Mouse (Mus musculus) liver, embryonic 12.5 days (tissue): ENCODE measurements around the gene Suclg2. TPM values are rescaled to one million over a fixed set of nuclear protein-coding genes. Genes with fewer than 3 reads are reported as not detected.

ENCODE experiments used
- ATAC-seq: fragments of 200-750 bp; cut with Nextera tagmentation; 2 replicates; pipeline ENCODE4 v1.8.0; 2017; ENCODE audit warnings: moderate number of reproducible peaks, mild to moderate bottlenecking, moderate library complexity
- H3K27ac ChIP-seq: fragments of 300-500 bp; sonication (generic); 2 replicates; pipeline ENCODE4 v1.5.1; 2016; ENCODE audit warnings: mild to moderate bottlenecking
- H3K27me3 ChIP-seq: fragments of 300-500 bp; sonication (generic); replicated peaks from 2 replicates; pipeline ENCODE4 v1.6.1; 2016; ENCODE audit warnings: mild to moderate bottlenecking, moderate library complexity
- H3K36me3 ChIP-seq: fragments of 300-500 bp; sonication (generic); 2 replicates; pipeline ENCODE4 v1.6.1; 2016; ENCODE audit warnings: mild to moderate bottlenecking, moderate library complexity
- H3K4me1 ChIP-seq: fragments of 300-500 bp; sonication (generic); 2 replicates; pipeline ENCODE4 v1.6.1; 2016
- H3K4me2 ChIP-seq: fragments of 300-500 bp; sonication (generic); 2 replicates; pipeline ENCODE4 v1.6.1; 2016; ENCODE audit warnings: mild to moderate bottlenecking, moderate library complexity
- H3K4me3 ChIP-seq: fragments of 300-500 bp; sonication (generic); 2 replicates; pipeline ENCODE4 v1.5.1; 2016; ENCODE audit warnings: mild to moderate bottlenecking, moderate library complexity
- H3K9ac ChIP-seq: fragments of 300-500 bp; sonication (generic); 2 replicates; pipeline ENCODE4 v1.6.1; 2016; ENCODE audit warnings: mild to moderate bottlenecking, moderate library complexity
- H3K9me3 ChIP-seq: fragments of 300-500 bp; sonication (generic); replicated peaks from 2 replicates; pipeline ENCODE4 v1.6.1; 2016; ENCODE audit warnings: mild to moderate bottlenecking, moderate library complexity
- WGBS: fragments of 180-500 bp; shearing (Covaris S2); methylation state at CpG from one replicate; pipeline ENCODE4 v1.1.7; 2016; ENCODE audit not compliant: insufficient replicate concordance; 5-methylcytosine and 5-hydroxymethylcytosine counted together
- polyA plus RNA-seq: library from polyadenylated mRNA; unstranded; fragments of >200 nt; fragmentation: Nextera tagmentation; extraction: Ambion mirVana; gene quantifications from 2 replicates; pipeline ENCODE4 v1.2.1, GENCODE M21; 2016

Suclg2 gene
- polyA plus RNA-seq, 1 experiment from 2014 or later = 47.7 TPM

- ATAC-seq = no peak
- Histone ChIP-seq H3K4me1 (peaks cover 35% of the 10 kb centered on the region), H3K36me3 (peaks cover 4% of the 10 kb centered on the region; the same call in 1 of the 2 replicates), H3K4me3 (no peak overlapping the region), H3K4me2 (no peak overlapping the region), H3K27ac (no peak overlapping the region), H3K9ac (no peak overlapping the region), H3K9me3 (no peaks in the 10 kb centered on the region), H3K27me3 (no peaks in the 10 kb centered on the region)
- WGBS = 49% methylated on average over 3 of the region's 6 CpGs
These were observed 20.0 kb downstream of the Suclg2 start for GRCm38 (mm10) chr6:95698536-95699162.

- Histone ChIP-seq H3K4me1 (peaks cover 27% of the 10 kb centered on the region), H3K27ac (no peak overlapping the region), H3K4me3 (no peak overlapping the region), H3K27me3 (no peaks in the 10 kb centered on the region), H3K4me2 (no peak overlapping the region), H3K9me3 (no peaks in the 10 kb centered on the region), H3K36me3 (no peaks in the 10 kb centered on the region), H3K9ac (no peak overlapping the region)
- 73% methylated on average over 4 of the region's 4 CpGs for WGBS
- ATAC-seq = peak; percentile 46; the same call in 1 of the 2 replicates
These were observed 23.7 kb downstream of the Suclg2 start for GRCm38 (mm10) chr6:95694910-95695309.

DNA sequence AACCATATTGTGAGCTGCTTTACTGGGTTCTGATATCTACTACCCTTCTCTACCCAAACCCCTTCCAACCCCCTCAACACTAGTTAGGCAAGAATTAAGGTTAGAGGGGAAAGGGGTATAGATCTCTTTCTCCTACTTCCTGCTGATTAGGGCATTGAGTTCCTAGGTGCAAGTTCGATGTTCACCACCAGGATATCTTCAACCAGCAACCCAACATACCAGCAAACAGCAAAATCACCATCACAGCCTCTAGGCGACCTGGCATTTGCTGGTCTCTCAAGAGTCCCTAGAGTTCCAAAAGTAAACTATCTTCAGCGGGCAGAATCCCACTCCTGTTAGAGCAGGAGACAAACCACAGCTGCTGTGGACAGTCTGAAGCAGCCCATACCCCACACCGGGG lies 33.4 kb downstream of the Suclg2 start:
- peaks cover 10% of the 10 kb centered on the region; the same call in 1 of the 2 replicates for H3K4me1 ChIP-seq
- no peaks in the 10 kb centered on the region for H3K27me3 ChIP-seq
- WGBS = 51% methylated on average over 4 of the region's 4 CpGs
- H3K36me3 ChIP-seq = no peaks in the 10 kb centered on the region
- H3K4me3 ChIP-seq = no peak overlapping the region
- no peak overlapping the region for H3K9ac ChIP-seq
- no peak overlapping the region for H3K27ac ChIP-seq
- H3K9me3 ChIP-seq = no peaks in the 10 kb centered on the region
- no peak for ATAC-seq
- H3K4me2 ChIP-seq = no peak overlapping the region

DNA sequence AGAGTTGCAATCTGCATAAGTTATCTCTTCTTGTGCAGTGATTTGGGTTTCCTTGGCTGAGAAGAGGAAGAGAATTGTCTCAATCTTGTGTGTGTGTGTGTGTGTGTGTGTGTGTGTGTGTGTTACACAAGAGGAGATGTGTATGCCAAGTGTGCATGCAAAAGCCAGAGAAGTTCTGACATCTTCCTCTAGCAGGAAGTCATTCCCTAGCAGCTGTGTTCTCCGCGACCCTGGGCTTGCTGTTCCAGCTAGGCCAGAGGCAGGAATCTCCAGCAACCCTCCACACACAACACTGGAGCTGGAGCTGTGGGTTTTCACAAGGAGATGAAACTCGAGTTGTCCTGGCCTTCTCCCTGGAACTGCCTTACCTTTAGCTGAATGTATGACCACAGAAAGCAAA lies 38.9 kb downstream of the Suclg2 start:
- Histone ChIP-seq H3K27ac (no peak overlapping the region), H3K9me3 (no peaks in the 10 kb centered on the region), H3K9ac (no peak overlapping the region), H3K4me1 (peaks cover 35% of the 10 kb centered on the region), H3K36me3 (0 out of 2 replicates have a peak, but pooled peaks cover 6% of the 10 kb centered on the region), H3K4me3 (no peak overlapping the region), H3K27me3 (no peaks in the 10 kb centered on the region), H3K4me2 (no peak overlapping the region)
- 52% methylated on average over 3 of the region's 3 CpGs for WGBS
- no peak for ATAC-seq

DNA sequence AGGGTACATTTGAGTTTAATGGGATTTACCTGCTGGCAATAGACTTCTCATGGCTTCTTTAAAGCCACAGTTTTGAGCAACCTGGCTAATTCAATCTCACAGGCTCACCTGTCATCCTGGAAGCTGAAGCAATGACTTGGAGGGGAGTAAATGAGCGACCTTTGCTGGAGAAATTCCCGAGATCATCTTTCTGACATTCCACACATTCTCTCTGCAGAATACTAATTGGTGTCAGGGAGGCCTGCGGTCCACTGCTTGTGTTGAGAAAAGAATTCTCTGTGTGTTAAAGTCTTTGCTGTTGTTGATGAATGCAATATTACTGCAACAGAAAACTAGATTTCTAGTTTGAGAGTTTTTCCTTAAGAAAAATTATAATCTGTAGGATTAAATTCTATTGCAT lies 39.3 kb downstream of the Suclg2 start:
- WGBS = 61% methylated on average over 3 of the region's 3 CpGs
- Histone ChIP-seq H3K9ac (no peak overlapping the region), H3K36me3 (0 out of 2 replicates have a peak, but pooled peaks cover 6% of the 10 kb centered on the region), H3K27me3 (no peaks in the 10 kb centered on the region), H3K4me2 (no peak overlapping the region), H3K9me3 (no peaks in the 10 kb centered on the region), H3K4me1 (peaks cover 35% of the 10 kb centered on the region), H3K4me3 (no peak overlapping the region), H3K27ac (no peak overlapping the region)
- no peak for ATAC-seq

DNA sequence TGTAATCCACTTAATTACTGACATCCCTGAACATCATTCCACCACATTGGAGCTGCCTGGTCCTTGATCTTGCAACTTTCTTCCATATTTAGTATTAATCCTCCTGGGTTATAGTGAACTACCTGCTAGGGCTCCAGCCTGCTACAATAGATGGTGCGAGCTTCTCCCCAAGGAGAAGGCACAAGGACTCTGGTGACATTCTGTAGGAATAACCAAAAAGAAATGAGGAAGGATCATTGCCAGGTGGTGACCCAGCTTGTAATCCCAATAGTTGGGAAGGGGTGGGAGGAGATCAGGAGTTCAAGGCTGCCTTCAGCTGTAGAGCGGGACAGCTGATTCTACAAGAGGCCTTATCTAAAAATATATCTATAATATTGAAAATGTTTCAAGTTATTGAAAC lies 41.6 kb downstream of the Suclg2 start:
- H3K27me3 ChIP-seq = no peaks in the 10 kb centered on the region
- H3K27ac ChIP-seq = no peak overlapping the region

DNA sequence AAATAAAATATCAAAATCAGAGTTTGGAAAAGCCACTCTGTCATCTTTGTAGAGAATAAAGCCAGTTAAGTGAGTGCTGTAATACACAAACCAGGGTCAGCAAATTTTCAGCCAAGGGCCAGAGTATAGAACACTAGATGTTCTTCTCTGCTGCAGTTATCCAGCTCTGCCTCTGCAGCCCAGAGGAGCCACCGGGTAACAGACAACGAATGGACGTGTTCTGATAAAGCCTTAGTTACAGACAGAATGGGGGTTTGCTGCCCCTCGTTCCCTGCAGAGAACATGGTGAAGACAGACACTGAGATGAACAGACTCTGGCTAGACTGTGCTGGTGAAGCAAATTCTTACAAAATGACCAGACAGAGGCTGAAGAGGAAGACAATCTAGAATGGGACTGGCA lies 42.2 kb downstream of the Suclg2 start:
- peaks cover 14% of the 10 kb centered on the region for H3K36me3 ChIP-seq
- ATAC-seq = 0 out of 2 replicates have a peak, but pooled peaks have one; percentile 40
- H3K9me3 ChIP-seq = no peaks in the 10 kb centered on the region
- H3K27ac ChIP-seq = no peak overlapping the region
- no peak overlapping the region for H3K4me2 ChIP-seq
- no peak overlapping the region for H3K4me3 ChIP-seq
- no peaks in the 10 kb centered on the region for H3K27me3 ChIP-seq
- H3K4me1 ChIP-seq = peaks cover 25% of the 10 kb centered on the region
- WGBS = 19% methylated on average over 4 of the region's 4 CpGs
- no peak overlapping the region for H3K9ac ChIP-seq

More for the DNA sequence above, 41.6 kb downstream of the Suclg2 start:
- Histone ChIP-seq H3K36me3 (peaks cover 10% of the 10 kb centered on the region; the same call in 1 of the 2 replicates), H3K4me2 (no peak overlapping the region), H3K4me3 (no peak overlapping the region), H3K9me3 (no peaks in the 10 kb centered on the region), H3K9ac (no peak overlapping the region), H3K4me1 (peaks cover 29% of the 10 kb centered on the region)
- ATAC-seq = no peak
- 81% methylated on average over 2 of the region's 2 CpGs for WGBS

DNA sequence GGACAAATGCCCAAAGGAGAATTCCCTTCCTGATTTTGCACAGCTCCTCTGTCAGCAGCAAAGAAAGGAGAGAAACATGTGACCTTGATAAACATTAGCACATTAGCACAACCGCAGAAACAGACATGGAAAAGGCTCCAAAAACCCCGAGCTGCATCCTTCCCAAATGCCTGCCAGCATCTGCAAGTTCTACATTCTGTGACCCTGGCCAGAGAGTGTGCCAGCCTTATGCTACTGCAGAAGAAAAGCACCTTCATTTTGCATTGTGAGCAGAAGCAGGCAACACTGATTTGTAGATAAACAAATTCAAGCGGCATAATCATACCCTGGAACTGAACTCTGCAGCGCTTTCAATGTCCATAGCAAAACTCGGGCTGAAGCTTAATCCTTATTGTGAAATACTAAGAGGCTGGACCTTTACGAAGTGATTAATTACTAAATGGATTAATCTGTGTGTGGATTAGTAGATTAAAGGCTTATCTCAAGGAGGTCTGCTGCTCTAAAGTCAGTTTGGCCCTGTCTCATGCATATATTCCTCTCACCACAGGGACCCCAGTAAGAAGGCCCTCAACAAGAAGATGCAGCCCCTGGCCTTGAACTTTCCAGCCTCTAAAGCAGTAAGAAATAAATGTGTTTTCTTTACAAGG lies 43.4 kb downstream of the Suclg2 start:
- H3K4me1 ChIP-seq = peaks cover 25% of the 10 kb centered on the region
- no peaks in the 10 kb centered on the region for H3K9me3 ChIP-seq
- H3K9ac ChIP-seq = no peak overlapping the region
- H3K27ac ChIP-seq = no peak overlapping the region
- 58% methylated on average over 6 of the region's 6 CpGs for WGBS
- no peak overlapping the region for H3K4me2 ChIP-seq
- H3K27me3 ChIP-seq = no peaks in the 10 kb centered on the region
- no peak for ATAC-seq
- H3K4me3 ChIP-seq = no peak overlapping the region
- H3K36me3 ChIP-seq = peaks cover 18% of the 10 kb centered on the region

DNA sequence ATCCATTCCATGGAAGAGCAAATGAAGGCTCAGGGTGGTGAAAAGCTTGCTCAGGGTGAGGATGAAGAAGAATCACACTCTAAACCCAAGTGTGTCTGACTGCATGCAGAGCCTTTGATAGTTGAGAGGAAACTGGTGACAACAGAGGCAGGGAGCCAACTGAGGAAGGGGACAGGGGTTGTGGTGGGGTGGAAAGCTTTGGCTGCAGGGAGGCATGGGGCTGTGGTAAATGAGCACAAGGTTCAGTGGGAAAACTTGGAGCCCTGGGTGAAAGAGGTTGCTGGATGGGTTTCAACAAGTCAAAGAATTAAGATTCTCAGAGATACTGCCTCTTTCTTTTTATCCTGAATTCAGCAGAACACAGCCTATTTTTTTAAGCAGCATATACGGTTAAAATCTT lies 43.9 kb downstream of the Suclg2 start:
- ATAC-seq = no peak
- 69% methylated on average over 1 of the region's 1 CpGs for WGBS
- Histone ChIP-seq H3K27ac (no peak overlapping the region), H3K4me3 (no peak overlapping the region), H3K9ac (no peak overlapping the region), H3K27me3 (no peaks in the 10 kb centered on the region), H3K9me3 (no peaks in the 10 kb centered on the region), H3K4me1 (peaks cover 25% of the 10 kb centered on the region), H3K36me3 (peaks cover 14% of the 10 kb centered on the region), H3K4me2 (no peak overlapping the region)

DNA sequence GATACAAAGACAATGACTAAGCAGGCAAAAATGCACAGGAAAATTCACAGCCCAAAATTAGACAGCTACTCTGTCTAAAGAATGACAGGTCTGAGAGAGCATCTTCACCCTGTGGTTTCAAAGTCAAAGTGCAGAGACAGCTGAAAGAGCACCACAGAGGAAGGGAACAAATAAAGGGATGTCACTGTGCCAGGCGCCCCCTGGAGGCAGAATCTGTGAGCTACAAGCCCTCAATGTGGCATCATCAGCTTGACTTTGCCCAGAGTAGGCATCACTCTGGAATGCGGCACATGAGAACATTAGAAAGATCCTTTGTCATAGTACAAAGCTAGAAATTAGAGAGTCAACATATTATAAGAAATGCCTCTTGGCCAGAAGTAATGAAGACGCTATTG lies 49.3 kb downstream of the Suclg2 start:
- H3K36me3 ChIP-seq = peaks cover 12% of the 10 kb centered on the region
- 65% methylated on average over 3 of the region's 3 CpGs for WGBS
- no peak overlapping the region for H3K27ac ChIP-seq
- no peak for ATAC-seq
- no peaks in the 10 kb centered on the region for H3K27me3 ChIP-seq
- no peak overlapping the region for H3K9ac ChIP-seq
- no peak overlapping the region for H3K4me3 ChIP-seq
- H3K4me1 ChIP-seq = no peaks in the 10 kb centered on the region
- H3K4me2 ChIP-seq = no peak overlapping the region
- no peaks in the 10 kb centered on the region for H3K9me3 ChIP-seq

GRCm38 (mm10) chr6:95668629-95669334 lies 49.8 kb downstream of the Suclg2 start:
- Histone ChIP-seq H3K9ac (no peak overlapping the region), H3K27ac (no peak overlapping the region), H3K9me3 (no peaks in the 10 kb centered on the region), H3K4me1 (no peaks in the 10 kb centered on the region), H3K27me3 (no peaks in the 10 kb centered on the region), H3K36me3 (peaks cover 12% of the 10 kb centered on the region), H3K4me3 (no peak overlapping the region), H3K4me2 (no peak overlapping the region)
- 80% methylated on average over 6 of the region's 6 CpGs for WGBS
- no peak for ATAC-seq

- H3K4me2 ChIP-seq = no peak overlapping the region
- no peak overlapping the region for H3K27ac ChIP-seq
- no peak overlapping the region for H3K9ac ChIP-seq
- WGBS = 90% methylated on average over 8 of the region's 8 CpGs
- no peaks in the 10 kb centered on the region for H3K27me3 ChIP-seq
- H3K4me1 ChIP-seq = no peaks in the 10 kb centered on the region
- no peak for ATAC-seq
- peaks cover 20% of the 10 kb centered on the region; the same call in 1 of the 2 replicates for H3K36me3 ChIP-seq
- H3K9me3 ChIP-seq = no peaks in the 10 kb centered on the region
- no peak overlapping the region for H3K4me3 ChIP-seq
These were observed 60.9 kb downstream of the Suclg2 start for GRCm38 (mm10) chr6:95657671-95658070.
